Mouse (Mus musculus): ENCODE results near the gene Ppil2.
A peak's percentile ranks its signal among the peaks of the same experiment; 100 is the strongest.

Gene Ppil2

GRCm38 (mm10) chr16:17110771-17111743 is at the start of gene Ppil2:
Gene Ppil2 (minus strand): TSS chr16:17111257.
- DNase-seq (ENCODE audit: low read depth, low spot score) = peak; percentile 79

DNA sequence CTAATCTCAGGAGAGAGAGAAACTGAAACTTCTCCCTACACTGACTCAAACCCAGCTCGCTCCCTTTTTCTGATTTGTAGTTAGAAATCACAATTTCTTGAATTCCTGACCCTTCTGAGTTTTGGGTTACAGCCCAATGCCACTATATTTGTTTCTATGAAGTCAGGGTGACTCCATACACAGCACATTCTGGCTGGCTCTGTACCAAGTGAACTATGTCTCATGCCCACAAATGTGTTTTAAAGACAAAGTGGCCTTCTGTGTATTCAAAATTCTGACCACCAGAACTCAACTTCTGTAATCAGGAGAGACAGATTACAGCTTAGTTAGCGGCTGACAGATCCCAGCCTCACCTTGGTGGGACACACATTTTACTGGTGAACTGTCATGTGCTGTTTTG is 43.3 kb upstream of the Ppil2 start:
- no peak for DNase-seq (ENCODE audit: low read depth, low spot score)

DNA sequence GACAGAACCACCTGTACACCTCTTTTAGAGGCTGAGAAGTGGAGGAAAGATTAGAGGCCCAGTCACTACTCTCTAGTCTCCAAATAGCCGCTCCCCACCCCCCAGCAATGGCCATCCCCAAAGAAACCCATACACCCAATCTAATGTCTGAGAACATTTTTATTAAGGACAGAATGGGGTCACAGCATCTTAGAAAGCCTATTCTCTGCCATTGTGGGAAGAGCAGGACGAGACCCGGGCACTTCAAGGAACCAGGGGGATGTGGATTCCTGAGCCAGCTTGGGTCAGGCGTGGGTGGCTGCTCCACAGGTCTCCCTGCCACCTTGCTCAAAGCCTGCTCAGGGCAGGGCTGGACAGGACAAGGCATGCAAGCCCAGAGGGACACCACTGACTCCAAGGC is 40.8 kb upstream of the Ppil2 start:
- no peak for DNase-seq (ENCODE audit: low read depth, low spot score)

- no peak for DNase-seq (ENCODE audit: low read depth, low spot score)
These were observed 39.6 kb upstream of the Ppil2 start for GRCm38 (mm10) chr16:17150520-17151258.

- peak; percentile 57 for DNase-seq (ENCODE audit: low read depth, low spot score)
These were observed 37.0 kb upstream of the Ppil2 start for GRCm38 (mm10) chr16:17148084-17148483.

DNA sequence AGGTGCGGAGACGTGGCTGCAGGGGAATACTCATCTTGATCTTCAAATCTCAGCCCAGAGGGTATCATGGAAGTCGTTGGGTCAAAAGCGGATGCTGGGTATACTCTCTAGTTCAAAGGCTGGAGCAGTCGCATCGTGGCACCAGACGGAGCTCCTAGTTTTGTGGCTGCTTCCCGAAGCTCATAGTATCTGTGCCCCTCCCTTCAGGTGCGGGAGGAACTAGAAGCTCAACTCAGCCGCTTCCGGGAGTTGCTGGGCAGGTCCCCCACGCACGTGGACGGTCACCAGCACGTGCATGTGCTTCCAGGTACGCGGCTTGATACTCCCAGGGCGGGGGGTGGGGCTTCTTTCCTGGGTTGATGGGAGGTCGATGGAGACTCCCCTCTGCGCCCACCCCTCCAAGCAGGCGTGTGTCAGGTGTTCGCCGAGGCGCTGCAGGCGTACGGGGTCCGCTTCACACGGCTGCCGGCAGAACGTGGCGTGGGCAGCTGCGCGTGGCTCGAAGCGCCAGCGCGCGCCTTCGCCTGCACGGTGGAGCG is 36.4 kb upstream of the Ppil2 start:
- DNase-seq (ENCODE audit: low read depth, low spot score) = peak; percentile 65

GRCm38 (mm10) chr16:17146772-17147235 is 35.7 kb upstream of the Ppil2 start, which contains the start of gene Ccdc116:
Gene Ccdc116 (minus strand): TSS chr16:17147229.
- peak; percentile 92 for DNase-seq (ENCODE audit: low read depth, low spot score)

DNA sequence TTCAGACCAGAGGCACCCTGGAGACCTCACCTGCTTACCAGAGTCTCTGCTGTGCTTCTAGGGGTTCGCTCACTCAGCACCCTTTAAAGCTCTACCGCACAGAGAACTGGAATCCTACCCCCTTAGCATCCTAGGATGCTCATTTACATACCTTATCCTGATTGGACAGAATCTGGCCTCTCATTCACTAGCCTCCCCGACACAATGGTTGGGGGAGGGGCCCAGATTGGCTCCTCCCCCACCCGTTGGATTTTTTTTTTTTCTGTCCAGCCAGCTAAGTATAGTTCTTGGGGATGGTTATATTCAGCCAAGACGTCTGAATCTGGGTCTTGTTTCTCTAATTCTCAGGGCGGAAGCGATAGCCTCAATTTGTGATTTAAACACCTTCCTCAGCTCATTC is 33.3 kb upstream of the Ppil2 start, which contains the start of gene Ydjc:
Gene Ydjc, plus strand, starts transcription at position 283 of the 400 bp plus-strand sequence.
- peak; percentile 20 for DNase-seq (ENCODE audit: low read depth, low spot score)

GRCm38 (mm10) chr16:17137355-17137754 is 26.3 kb upstream of the Ppil2 start:
- DNase-seq (ENCODE audit: low read depth, low spot score) = no peak

DNA sequence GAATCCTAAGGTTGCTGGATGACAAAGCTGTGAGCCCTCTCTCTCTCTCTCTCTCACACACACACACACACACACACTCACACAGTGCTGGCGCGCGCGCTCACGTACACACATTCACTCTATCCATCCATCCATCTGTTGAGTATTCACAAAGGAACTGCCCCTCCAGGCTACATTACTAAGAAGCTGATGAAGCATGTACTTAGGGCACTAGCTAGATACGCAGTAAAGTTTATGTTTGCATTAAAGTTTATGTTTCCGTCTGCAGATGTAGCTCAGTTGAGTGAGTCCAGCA is 21.8 kb upstream of the Ppil2 start:
- no peak for DNase-seq (ENCODE audit: low read depth, low spot score)

- DNase-seq (ENCODE audit: low read depth, low spot score) = peak; percentile 97
These were observed 21.2 kb upstream of the Ppil2 start, which contains the start of gene Sdf2l1 for GRCm38 (mm10) chr16:17132089-17132905. Gene Sdf2l1 (minus strand): TSS chr16:17132383.

DNA sequence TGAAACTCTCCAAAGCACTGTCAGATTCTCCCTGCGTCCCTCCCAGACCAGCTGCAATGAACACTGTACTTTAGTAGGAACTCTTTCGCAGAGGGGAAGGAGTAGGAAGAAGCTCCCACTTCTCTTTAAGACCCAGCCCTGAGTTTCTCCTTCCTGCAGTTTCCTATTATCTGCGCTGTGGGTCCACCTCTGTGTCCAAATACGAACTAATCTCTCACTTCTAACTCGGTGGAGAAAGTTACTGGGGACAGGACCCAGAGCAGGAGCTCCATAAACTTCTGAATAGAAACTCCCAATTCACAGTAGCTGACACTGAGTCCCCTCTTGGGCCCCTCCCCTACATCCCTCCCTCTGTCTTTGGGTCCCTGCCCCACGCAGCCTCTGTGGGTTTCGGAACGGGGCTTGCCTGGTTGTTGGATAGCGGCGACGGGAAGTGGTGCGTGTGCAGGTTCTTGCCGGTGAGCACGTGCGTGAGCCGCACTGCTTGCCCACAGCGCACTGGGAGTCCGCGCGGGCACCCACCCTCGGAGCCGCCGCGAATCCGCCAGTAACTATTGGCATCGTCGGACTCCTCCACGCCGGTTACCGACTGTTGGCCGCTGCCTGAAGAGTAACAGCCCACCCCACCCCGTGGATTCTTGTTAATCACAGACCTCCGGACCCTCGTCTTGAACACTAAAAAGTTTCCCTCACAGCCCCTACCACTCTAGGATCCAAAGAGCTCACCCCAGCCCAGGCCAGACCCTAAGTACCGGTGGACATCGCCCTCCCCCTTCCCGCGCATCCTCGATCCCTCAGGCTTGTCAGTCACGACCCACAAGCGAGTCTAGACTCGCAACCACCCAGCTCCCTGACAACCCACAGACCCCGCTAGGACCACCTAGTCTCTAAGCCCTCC is 20.4 kb upstream of the Ppil2 start:
- peak; percentile 68 for DNase-seq (ENCODE audit: low read depth, low spot score)

- peak; percentile 80 for DNase-seq (ENCODE audit: low read depth, low spot score)
These were observed 16.2 kb upstream of the Ppil2 start for GRCm38 (mm10) chr16:17127292-17127691.

DNA sequence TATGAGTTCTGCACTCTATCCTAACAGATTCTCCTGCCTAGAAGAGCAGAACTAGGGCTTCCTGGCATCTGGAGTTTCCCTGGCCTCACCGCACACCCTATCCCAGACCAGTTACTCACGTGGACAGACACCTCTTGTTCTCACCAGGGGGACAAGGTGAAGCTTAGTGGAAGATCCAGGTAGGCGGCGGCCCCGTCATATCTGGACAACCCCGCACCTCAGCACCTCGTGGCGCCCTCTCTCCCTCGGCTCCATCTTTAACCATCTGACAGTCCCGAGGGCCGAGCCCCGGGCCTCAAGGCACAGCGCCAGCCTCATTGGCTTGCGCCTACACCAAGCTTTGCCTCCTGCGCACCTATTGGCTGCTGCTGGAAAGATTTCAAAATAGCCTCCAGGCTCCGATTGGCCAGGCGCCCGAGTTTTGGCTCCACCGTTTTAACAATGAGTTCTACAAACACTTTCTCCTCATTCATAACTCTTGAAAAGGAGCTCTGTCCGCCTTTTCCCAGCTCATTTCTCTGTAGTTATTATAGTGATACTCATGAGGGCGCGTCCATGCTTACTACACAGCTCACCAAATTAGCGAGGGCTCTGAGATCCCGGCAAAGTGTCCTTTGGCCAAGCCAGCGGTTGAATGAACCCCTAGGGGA is 13.9 kb upstream of the Ppil2 start, which contains the start of gene 2610318N02Rik:
Gene 2610318N02Rik, minus strand, starts transcription at position 297 of the 650 bp plus-strand sequence.
- peak; percentile 80 for DNase-seq (ENCODE audit: low read depth, low spot score)

DNA sequence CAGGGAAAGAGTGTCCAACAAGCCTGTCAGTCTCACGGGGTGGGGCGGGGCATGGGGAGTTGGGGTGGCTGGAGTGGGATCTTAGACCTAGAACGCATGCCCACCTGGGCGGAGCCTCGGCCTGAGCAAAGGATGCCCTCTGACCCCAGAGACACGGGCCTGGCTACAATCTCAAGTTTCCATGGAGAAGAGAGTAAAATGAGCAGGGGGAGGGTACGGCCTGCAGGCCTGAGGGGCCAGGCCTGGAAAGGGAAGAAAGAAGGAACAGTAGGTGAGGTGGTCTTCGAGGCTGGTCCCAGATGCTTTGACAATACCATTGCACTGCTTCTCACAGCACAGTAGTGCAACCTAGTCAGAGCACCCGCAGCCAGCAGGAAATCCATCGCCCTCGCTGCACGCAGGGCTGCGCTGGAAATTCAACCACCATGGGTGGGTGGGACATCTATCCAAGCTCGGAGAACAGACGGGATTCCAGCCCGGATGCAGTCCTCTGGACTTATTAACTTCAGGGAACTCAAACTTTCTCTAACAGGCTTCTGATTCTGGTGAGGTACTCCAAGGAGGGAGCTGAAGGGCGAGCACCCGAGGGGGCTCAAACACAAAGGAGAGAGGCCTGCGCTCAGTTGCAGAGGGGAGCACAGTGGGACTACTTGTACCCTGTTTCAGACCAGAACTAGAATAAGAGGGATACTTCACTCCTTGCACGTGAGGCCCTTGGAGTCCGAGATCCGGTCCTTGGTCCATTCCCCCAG is 13.2 kb upstream of the Ppil2 start:
- DNase-seq (ENCODE audit: low read depth, low spot score) = peak; percentile 25

GRCm38 (mm10) chr16:17121569-17121968 is 10.5 kb upstream of the Ppil2 start:
- DNase-seq (ENCODE audit: low read depth, low spot score) = no peak

- DNase-seq (ENCODE audit: low read depth, low spot score) = no peak
These were observed 6.3 kb upstream of the Ppil2 start for GRCm38 (mm10) chr16:17117309-17117799.

DNA sequence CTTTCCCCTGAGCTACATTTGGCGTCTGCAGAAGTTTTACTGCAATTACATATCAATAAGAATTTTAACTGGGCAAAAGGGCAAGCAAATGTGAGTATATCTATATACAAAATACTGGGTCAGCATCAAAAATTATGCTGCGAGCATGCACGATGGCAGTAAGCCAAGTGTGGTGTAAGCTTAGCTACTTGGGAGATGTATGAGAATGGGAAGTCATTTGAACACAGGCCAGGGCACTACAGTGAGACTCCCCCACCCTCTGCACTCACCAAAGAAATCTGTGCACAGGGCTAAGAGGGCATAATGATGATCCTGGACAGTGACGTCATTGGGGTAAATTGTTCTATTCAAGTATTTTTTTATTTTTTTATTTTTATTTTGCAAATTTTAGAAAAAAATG is 6.5 kb downstream of the Ppil2 start:
- no peak for DNase-seq (ENCODE audit: low read depth, low spot score)

Data from CD4-positive, CD25-positive, alpha-beta regulatory T cell, adult 2 months (primary cell).